Mouse (Mus musculus) liver, embryonic 14.5 days (tissue): ENCODE data around the gene Gpc6.

Experiments used
- CTCF ChIP-seq: IDR thresholded peaks from 2 replicates; pipeline ENCODE4 v1.5.1; 2016; ENCODE audit warnings: antibody characterized with exemption, low read depth, control low read depth
- EP300 ChIP-seq: IDR thresholded peaks from 2 replicates; pipeline ENCODE4 v1.6.1; 2016; ENCODE audit warnings: antibody characterized with exemption, low read depth

DNA sequence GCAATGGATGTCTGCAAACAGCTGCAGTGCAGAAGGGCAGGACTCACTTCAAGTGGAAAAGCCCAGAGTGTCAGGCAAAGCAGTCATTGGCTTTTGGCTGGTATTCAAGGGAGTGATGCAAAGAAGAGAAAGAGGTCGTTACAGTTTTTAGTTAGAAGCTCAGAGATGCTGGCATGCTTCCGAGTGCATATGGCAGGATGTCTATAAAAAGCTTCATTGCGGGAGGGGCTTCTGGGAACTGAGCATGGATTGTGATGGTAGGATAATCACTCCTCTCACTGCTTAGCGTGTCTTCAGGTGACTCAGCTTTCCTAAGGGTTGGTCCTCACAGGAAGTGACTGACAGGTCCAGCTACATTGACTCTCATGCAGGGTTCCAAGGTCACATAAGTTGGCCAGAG is 221.0 kb downstream of the Gpc6 start:
- TF ChIP-seq CTCF (no peak), EP300 (no peak)
